ENCODE assay signal across 9 mouse cellular contexts in genomic region chr10:52331007-52331406, GRCm38 (mm10). TPM values are rescaled to one million over a fixed set of nuclear protein-coding genes. Genes with fewer than 3 reads are reported as not detected.
A peak's percentile ranks its signal among the peaks of the same experiment; 100 is the strongest.
DNase-seq lines count a peak whose midpoint lies in the region; ATAC-seq and TF ChIP-seq lines count a peak whose summit lies in the region.
"Had no signal": no experiment of that assay in that cellular context is flagged by ENCODE, and none has a peak within 500 bp of the region (broad histone marks: within the 10 kb centered on the region; RNA-seq: fewer than 3 reads in every experiment).

No protein-coding gene starts in this region.

- H3K27ac ChIP-seq in heart, adult 2 months: no peak overlapping the region
- no peak overlapping the region for H3K27ac ChIP-seq in heart, embryonic 10.5 days
- no peak overlapping the region for H3K27ac ChIP-seq in layer of hippocampus, adult 2 months
- H3K27ac ChIP-seq: limb, embryonic 15.5 days had no signal

- DNase-seq in heart, adult 2 months: no peak
- DNase-seq in heart, embryonic 10.5 days (ENCODE audit: low spot score): no peak
- peak; percentile 42 for DNase-seq in thymus, postnatal 0 days (ENCODE audit: low spot score)
- DNase-seq in thymus, adult 18-20 months: no peak
- peak; percentile 63 to 69 for DNase-seq in cerebellum, postnatal 14 days
- DNase-seq in layer of hippocampus, adult 2 months (ENCODE audit: low spot score in 2 of 2): peak; percentile 42 to 69
- peak; percentile 72 for DNase-seq in retina, embryonic 14.5 days (ENCODE audit: low spot score)

- no peaks in the 10 kb centered on the region for H3K9me3 ChIP-seq in heart, embryonic 10.5 days
- H3K9me3 ChIP-seq: limb, embryonic 15.5 days had no signal

- intact Hi-C loops in heart, adult 2 months (cut with DNase I): loop anchor here (1.0 to 5.0 kb wide), 4 partner anchors 20 to 224 kb away; no protein-coding TSS in a partner anchor

- no peak for TF ChIP-seq POLR2A in heart, adult 2 months (IDR thresholded peaks at IDR 0.05; ENCODE audit: insufficient read depth, low read depth, low read length)

- peak; percentile 91 for TF ChIP-seq CTCF in heart, adult 2 months (IDR thresholded peaks at IDR 0.05)
- TF ChIP-seq CTCF in layer of hippocampus, adult 2 months (conservative IDR thresholded peaks at IDR 0.05): peak; percentile 89

- H3K4me3 ChIP-seq in heart, adult 2 months: no peak overlapping the region
- no peak overlapping the region for H3K4me3 ChIP-seq in heart, embryonic 10.5 days
- no peak overlapping the region for H3K4me3 ChIP-seq in layer of hippocampus, adult 2 months
- H3K4me3 ChIP-seq: limb, embryonic 15.5 days had no signal

- TF ChIP-seq EP300 in heart, adult 2 months (IDR thresholded peaks at IDR 0.05; ENCODE audit: insufficient read depth, low read depth, low read length): no peak

- H3K9ac ChIP-seq in heart, adult 2 months (ENCODE audit: low read depth, low read length): no peak overlapping the region
- H3K9ac ChIP-seq: limb, embryonic 15.5 days had no signal

- no peak for ATAC-seq in megakaryocyte-erythroid progenitor cell, adult 5-6 weeks (replicated peaks; ENCODE audit: low FRiP score, low TSS enrichment, poor library complexity, severe bottlenecking)

- H3K79me2 ChIP-seq in heart, adult 2 months (replicated peaks; ENCODE audit: control insufficient read depth, insufficient read depth, low read length): no peaks in the 10 kb centered on the region

- no peaks in the 10 kb centered on the region for H3K27me3 ChIP-seq in heart, adult 2 months (ENCODE audit: control insufficient read depth, insufficient read depth, low read length)
- H3K27me3 ChIP-seq in heart, embryonic 10.5 days (ENCODE audit: insufficient read depth, poor library complexity, severe bottlenecking): no peaks in the 10 kb centered on the region
- H3K27me3 ChIP-seq: limb, embryonic 15.5 days had no signal

- H3K36me3 ChIP-seq in heart, adult 2 months (ENCODE audit: control insufficient read depth, insufficient read depth, low read length): no peaks in the 10 kb centered on the region
- H3K36me3 ChIP-seq in heart, embryonic 10.5 days: peaks cover 7% of the 10 kb centered on the region; the same call in 1 of the 2 replicates

- 0% methylated on average over 1 of the region's 1 CpGs for WGBS in heart, adult 2 months
- 0% methylated on average over 1 of the region's 1 CpGs for WGBS in heart, embryonic 10.5 days

- H3K4me1 ChIP-seq in heart, adult 2 months (ENCODE audit: control insufficient read depth, insufficient read depth, low read length): no peaks in the 10 kb centered on the region
- H3K4me1 ChIP-seq in heart, embryonic 10.5 days: no peaks in the 10 kb centered on the region
- H3K4me1 ChIP-seq: limb, embryonic 15.5 days had no signal

RNA-seq across cellular contexts. Expression of gene Gm26741, which starts 27.6 kb away (rescaled TPM):
- not detected for total RNA-seq in heart, adult 2 months (2021)
- not detected in 2 replicates for polyA plus RNA-seq in heart, adult 2 months (2012; rRNA removed)
- not detected in 2 replicates for polyA plus RNA-seq in heart, embryonic 10.5 days (2016; fragmentation: Nextera tagmentation; extraction: Ambion mirVana)
- not detected in 2 replicates for polyA plus RNA-seq in thymus, postnatal 0 days (2015; fragmentation: Nextera tagmentation; extraction: Ambion mirVana)
- total RNA-seq in layer of hippocampus, adult 2 months (2021): not detected
- not detected in 2 replicates for total RNA-seq in megakaryocyte-erythroid progenitor cell, adult 5-6 weeks (2014; fragmentation: Nextera tagmentation)
- total RNA-seq in megakaryocyte-erythroid progenitor cell, adult 5-6 weeks (2017): not detected in 2 replicates
- polyA plus RNA-seq: limb, embryonic 15.5 days had no signal

RNA-seq across cellular contexts. Expression of gene Gopc, which starts 50.9 kb away (rescaled TPM):
- 10 to 100 TPM; 11.9 to 12.0 TPM for total RNA-seq in heart, adult 2 months (2021)
- polyA plus RNA-seq in heart, adult 2 months (2012; rRNA removed): 4.2 and 7.6 TPM in 2 replicates
- 17.4 and 18.4 TPM in 2 replicates for polyA plus RNA-seq in heart, embryonic 10.5 days (2016; fragmentation: Nextera tagmentation; extraction: Ambion mirVana)
- 12.2 and 12.3 TPM in 2 replicates for polyA plus RNA-seq in thymus, postnatal 0 days (2015; fragmentation: Nextera tagmentation; extraction: Ambion mirVana)
- total RNA-seq in layer of hippocampus, adult 2 months (2021): 10 to 100 TPM; 40.2 to 41.7 TPM
- 12.4 and 18.5 TPM in 2 replicates for total RNA-seq in megakaryocyte-erythroid progenitor cell, adult 5-6 weeks (2014; fragmentation: Nextera tagmentation)
- total RNA-seq in megakaryocyte-erythroid progenitor cell, adult 5-6 weeks (2017): 12.6 and 19.5 TPM in 2 replicates

RNA-seq across cellular contexts. Expression of gene Nepn, which starts 57.8 kb away (rescaled TPM):
- total RNA-seq in heart, adult 2 months (2021): under 1 TPM; 0.59 to 0.63 TPM
- polyA plus RNA-seq in heart, adult 2 months (2012; rRNA removed): 1.2 and 2.1 TPM in 2 replicates
- 7.6 TPM in 1 of 2 replicates, not detected in the other for polyA plus RNA-seq in heart, embryonic 10.5 days (2016; fragmentation: Nextera tagmentation; extraction: Ambion mirVana)
- polyA plus RNA-seq in thymus, postnatal 0 days (2015; fragmentation: Nextera tagmentation; extraction: Ambion mirVana): 0.07 and 0.09 TPM in 2 replicates
- not detected for total RNA-seq in layer of hippocampus, adult 2 months (2021)
- total RNA-seq in megakaryocyte-erythroid progenitor cell, adult 5-6 weeks (2014; fragmentation: Nextera tagmentation): not detected in 2 replicates
- total RNA-seq in megakaryocyte-erythroid progenitor cell, adult 5-6 weeks (2017): not detected in 2 replicates
- polyA plus RNA-seq: limb, embryonic 15.5 days had no signal

Comparison
In these comparisons a context has a peak if more than half of its experiments do, and no peak if none do; other contexts are left out.
1. DNase-seq: peak in thymus, postnatal 0 days (single experiment), cerebellum, postnatal 14 days (2 of 2), layer of hippocampus, adult 2 months (2 of 2) and retina, embryonic 14.5 days (single experiment); none in heart, adult 2 months (0 of 2), heart, embryonic 10.5 days (single experiment) and thymus, adult 18-20 months (0 of 2).